Mouse (Mus musculus) yolk sac, embryonic 10.5 days (tissue): ENCODE results near the gene Pdia5.

Experiments used
- DNase-seq: peaks from one replicate; pipeline ENCODE4 v3.0.0-alpha.2; 2017; ENCODE audit warnings: low spot score

Gene Pdia5

GRCm38 (mm10) chr16:35484526-35485233 lies 6.0 kb downstream of the Pdia5 start:
- DNase-seq = no peak

DNA sequence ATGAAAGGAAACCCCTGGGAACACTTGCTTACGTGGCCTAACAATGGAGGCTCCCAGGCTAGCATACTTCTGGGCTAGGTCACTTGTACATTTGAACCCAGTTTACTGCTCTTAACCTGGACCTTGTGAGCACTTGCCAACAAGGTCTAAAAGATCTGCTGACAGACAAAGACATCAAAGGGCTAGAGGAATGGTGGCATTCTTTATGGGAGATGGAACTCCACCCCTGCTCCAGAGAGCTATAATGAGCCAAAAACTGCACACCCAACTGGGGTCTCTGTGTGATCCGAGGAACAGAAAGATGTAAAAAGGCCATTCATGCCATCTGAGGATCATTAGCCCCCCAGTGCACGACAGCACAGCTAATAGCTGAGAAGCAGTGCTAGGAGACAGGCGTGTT lies 6.6 kb downstream of the Pdia5 start:
- no peak for DNase-seq

DNA sequence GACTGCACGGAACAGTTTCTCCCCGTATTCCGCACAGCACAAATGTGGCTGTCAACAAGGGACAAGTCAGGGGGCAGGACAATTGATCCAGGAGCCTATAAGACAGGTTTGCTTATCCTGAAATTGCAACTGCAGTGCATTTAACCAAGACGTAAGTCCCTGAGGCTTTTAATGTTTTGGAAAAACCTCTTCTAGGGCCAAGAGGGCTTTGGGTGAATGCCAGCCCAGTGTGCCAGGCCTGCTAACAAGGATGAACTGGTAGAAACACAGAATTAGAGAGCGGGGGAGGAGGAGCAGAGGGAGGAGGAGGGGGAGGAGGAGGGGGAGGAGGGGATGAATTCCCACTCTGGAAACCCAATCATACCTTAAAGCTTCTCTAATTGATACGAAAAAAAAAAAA lies 11.4 kb downstream of the Pdia5 start:
- no peak for DNase-seq

- no peak for DNase-seq
Observed at GRCm38 (mm10) chr16:35477273-35477672, 13.4 kb downstream of the Pdia5 start.

GRCm38 (mm10) chr16:35472569-35473275 lies 18.0 kb downstream of the Pdia5 start:
- no peak for DNase-seq

- DNase-seq = no peak
Observed at GRCm38 (mm10) chr16:35471841-35472568, 18.7 kb downstream of the Pdia5 start.

- DNase-seq = no peak
Observed at GRCm38 (mm10) chr16:35470983-35471382, 19.7 kb downstream of the Pdia5 start.

DNA sequence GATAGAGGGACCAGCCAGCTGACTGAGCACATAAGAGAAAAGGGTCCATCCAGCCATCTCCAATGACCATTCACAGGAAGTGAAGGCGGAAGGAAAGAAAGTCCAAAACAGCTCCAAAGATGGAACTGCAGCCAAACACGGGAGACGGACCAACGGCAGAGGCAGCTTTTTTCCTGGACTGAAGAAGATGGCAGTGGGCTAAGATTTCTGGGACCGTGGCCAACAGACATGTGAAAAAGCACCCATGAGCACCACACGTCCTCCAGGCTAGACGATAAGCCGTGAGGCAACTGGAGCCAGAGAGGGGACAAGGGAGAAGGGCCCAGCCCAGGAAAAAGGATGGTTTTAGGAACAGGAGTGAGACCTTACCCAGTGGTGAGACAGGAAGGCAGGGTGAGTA lies 20.6 kb downstream of the Pdia5 start:
- DNase-seq = no peak

DNA sequence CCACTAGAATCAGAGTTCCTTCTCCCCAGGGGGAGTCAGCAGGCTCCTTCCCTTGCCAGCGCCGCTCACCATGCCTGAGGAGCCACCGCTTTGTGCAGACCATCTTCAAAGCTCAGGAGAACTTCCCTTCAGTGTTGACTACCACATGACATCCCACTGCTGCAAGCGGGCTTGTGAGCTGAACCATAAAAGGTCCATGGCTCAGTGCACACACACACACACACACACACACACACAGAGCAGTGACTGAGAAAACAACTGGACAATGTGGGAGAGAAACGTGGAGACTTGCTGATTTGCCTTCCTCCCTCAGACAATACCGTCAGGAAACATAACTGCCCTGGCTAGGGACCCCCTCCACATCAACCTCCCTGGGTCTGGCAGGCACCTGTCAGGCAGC lies 21.7 kb downstream of the Pdia5 start:
- no peak for DNase-seq

GRCm38 (mm10) chr16:35467044-35467443 lies 23.6 kb downstream of the Pdia5 start:
- DNase-seq = no peak

- no peak for DNase-seq
Observed at GRCm38 (mm10) chr16:35465808-35466351, 24.8 kb downstream of the Pdia5 start.

- DNase-seq = no peak
Observed at GRCm38 (mm10) chr16:35464686-35465308, 25.9 kb downstream of the Pdia5 start.

DNA sequence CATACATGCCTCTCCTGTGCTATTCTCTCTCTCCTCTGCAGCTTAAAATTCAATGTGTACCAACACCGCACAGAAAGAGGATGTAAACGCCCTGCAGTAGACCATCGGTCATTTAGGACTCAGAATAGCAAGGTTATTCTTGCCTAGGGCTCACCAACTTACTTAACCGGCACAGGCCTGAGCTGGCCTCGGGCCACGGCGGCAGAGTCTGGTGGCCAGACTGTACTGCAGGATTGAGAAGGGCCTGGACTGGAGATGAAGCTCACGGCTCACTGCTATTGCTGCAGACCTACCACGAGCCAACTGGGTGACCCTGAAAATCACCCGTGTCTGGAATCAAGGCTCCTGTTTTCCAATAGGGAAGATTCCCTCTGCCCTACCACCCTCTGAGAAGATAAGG lies 27.0 kb downstream of the Pdia5 start:
- DNase-seq = no peak

GRCm38 (mm10) chr16:35462955-35463354 lies 27.7 kb downstream of the Pdia5 start:
- no peak for DNase-seq

- DNase-seq = no peak
Observed at GRCm38 (mm10) chr16:35459584-35459983, 31.1 kb downstream of the Pdia5 start.

DNA sequence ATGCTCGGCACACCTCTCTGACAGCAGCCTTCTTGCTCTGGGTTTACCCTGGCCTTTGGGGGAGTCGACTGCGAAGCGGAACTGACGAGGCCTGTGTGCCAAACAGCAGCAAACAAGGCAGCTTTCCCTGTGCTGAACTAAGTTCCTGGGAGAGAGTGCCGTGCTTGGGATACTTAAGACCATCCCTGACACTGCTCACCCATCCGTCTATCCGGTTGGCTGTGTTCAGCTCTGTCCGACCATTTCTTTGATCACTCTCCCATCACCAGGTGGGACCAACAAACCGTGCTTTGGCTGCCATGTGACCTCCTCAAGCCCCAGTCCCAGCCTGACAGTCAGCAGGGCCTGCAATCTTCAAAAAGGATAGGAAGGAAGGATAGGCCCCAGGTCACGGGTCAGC lies 32.4 kb downstream of the Pdia5 start:
- DNase-seq = no peak

GRCm38 (mm10) chr16:35457488-35457887 lies 33.2 kb downstream of the Pdia5 start:
- no peak for DNase-seq

DNA sequence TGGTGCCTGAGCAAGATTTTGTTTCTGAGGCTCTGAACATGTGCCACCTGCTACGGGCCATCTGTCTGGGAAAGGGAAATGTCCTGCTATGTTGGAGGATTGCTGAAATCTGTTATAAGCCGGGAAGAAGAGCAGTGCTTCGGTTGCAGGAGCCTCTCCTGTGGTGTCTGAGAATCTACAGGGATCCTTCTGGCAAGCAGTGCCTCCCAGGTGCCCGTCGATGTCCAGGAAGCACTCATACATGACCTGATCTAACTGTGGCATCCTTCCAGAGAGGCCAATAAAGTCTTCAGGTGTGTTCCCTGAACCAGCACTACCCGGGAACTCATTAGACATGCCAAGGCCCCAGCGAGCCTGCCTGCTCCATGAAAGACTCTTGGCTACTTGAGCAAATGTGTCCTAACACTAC lies 33.7 kb downstream of the Pdia5 start:
- no peak for DNase-seq

DNA sequence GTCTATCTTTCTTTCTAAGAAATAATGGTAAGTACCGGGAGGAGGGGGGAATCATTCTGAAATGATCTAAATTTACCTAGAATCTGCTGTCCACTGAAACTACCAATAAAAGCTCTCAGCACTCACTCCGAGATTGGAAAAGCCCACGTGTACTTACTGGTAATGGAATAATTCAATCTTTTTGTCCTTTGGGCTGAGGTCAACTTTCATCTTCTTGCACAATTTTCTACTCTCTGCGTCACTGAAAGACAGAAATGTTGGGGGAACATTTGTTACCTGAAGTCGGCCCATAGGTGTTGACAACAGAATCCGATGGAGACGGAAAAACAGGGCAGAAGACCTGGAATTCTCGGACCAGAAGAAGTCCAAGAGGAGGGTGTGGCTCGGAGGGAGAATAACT lies 34.4 kb downstream of the Pdia5 start:
- no peak for DNase-seq

GRCm38 (mm10) chr16:35455822-35456221 lies 34.9 kb downstream of the Pdia5 start:
- no peak for DNase-seq

DNA sequence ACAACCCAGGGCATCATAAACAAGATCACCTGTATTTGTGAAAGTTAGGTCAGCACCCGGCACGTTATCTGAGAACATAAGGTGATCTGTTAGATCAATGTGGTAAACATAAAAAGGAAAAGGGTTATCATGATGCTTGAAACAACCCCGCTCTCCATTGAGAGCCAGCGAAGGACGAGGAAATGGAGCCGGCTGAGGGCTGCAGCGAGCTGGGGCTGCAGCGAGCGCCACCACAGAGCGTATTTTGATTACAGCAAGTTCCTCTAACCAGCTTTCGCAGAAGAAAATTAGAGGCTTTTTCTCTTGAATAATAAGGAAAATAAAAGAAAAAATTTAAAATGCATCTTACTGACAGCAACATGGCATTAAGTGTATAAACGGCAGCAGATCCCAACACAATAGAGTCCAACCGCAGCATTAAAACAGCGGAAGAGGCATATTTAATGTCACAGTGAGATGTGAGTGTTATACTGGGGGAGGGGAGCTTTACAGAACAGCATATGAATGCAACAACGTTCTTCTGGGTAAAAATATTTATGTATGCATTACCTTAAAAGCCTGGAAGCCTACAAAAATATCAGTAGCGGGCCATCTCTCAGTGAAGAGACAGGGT lies 40.5 kb downstream of the Pdia5 start:
- no peak for DNase-seq

GRCm38 (mm10) chr16:35442026-35442415 lies 48.7 kb downstream of the Pdia5 start:
- no peak for DNase-seq
